Mouse (Mus musculus) heart, postnatal 0 days (tissue): ENCODE results near the gene Tmem94.

Experiments
- CTCF ChIP-seq: IDR thresholded peaks from 2 replicates; pipeline ENCODE4 v1.5.1; 2016; ENCODE audit warnings: antibody characterized with exemption, control low read depth, low read depth
- EP300 ChIP-seq: IDR thresholded peaks from 2 replicates; pipeline ENCODE4 v1.6.1; 2016; ENCODE audit warnings: antibody characterized with exemption, low read depth

GRCm38 (mm10) chr11:115838895-115839311 lies 73.7 kb downstream of the Tmem94 start:
- TF ChIP-seq CTCF (no peak), EP300 (no peak)
